Mouse (Mus musculus) granulocyte monocyte progenitor cell, adult 5-6 weeks (primary cell): ENCODE results near the gene Ccdc97. TPM values are rescaled to one million over a fixed set of nuclear protein-coding genes. Genes with fewer than 3 reads are reported as not detected.

Experiments
- ATAC-seq: replicated peaks from 2 replicates; pipeline ENCODE4 v1.8.0; 2016; ENCODE audit warnings: mild to moderate bottlenecking, moderate TSS enrichment, inconsistent platforms; ENCODE audit not compliant: poor library complexity, severe bottlenecking
- total RNA-seq, 2 experiments: library from RNA; stranded (forward) in 1 of 2; stranded (reverse) in 1 of 2; fragments of 200-712, 200-1000 nt in 1 of 2; fragments of >200 nt in 1 of 2; fragmentation: Nextera tagmentation in 1 of 2; gene quantifications; 2 replicates each; pipeline ENCODE4 v1.2.3; 2014 to 2017

Ccdc97 gene
- total RNA-seq (2014; fragmentation: Nextera tagmentation) (35.6 and 51.7 TPM in 2 replicates), total RNA-seq (2017) (8.9 and 14.8 TPM in 2 replicates)

DNA sequence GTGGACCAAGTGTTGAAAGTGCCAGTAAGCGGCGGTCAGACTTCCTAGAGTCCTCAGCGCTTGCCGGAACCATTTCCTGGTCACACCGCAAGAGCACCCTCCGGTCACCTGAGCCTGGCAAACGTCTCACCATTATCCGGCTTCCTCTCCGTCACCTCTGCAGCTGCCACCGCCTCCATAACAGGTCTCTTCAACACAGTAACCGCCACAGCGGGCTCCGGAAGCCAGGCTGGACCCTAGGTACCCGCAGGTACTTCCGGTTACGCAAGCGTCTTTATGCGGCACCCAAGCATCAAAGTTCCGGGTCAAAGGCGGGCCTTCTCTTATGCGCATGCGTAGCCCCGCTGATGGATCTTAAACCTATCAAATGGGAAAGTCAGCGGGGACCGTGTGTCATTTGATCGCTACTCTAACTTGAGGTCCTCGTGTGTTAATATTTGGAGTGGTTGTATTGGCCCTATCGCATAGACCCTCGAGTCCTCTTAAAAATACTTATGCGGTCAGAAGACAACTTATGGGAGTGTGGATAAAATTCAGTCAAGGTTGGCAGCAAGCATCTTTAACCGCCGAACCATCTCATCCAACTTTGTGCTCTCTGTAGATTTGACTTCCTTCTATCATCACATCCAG lies at the start of gene Ccdc97:
TSS of gene Ccdc97 (minus strand) at position 301 of the 630 bp plus-strand sequence.
- peak; percentile 82 for ATAC-seq

DNA sequence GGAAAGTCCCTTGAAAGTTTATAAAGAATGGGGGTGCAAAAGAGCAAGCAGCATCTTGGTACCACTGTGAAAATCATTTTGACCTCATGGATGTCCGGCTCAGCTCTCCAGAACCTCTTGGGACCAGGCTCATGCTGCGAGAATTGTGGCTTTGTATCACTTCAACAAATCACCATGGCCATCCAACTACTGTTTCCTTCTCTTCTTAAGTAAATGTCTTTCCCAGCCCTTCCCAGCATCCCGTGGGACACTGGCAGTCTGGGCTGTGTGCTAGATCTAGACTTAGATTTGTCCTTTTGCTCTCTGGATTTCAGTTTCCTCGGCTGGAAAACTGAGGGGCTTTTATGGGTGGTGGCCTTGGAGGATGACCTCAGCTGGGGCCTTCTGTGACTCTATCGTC lies 49.3 kb upstream of the Ccdc97 start:
- ATAC-seq: no peak

DNA sequence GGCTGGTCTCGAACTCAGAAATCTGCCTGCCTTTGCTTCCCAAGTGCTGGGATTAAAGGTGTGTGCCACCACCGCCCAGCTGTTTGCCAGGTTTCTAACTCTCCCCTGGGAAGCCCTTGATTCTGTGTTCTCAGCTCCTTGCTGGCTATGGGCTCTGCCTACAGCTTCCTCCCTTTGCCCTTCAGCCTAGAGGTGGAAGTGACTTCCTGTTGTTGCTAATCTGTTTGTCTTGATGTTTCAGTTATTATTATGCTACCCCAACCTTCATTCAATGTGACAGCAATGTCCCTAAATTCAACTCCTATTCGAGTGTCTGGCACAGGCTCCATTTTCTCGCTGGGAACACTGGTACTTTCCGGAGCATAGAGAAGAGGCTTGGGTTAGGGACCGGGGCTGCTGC lies 47.2 kb upstream of the Ccdc97 start:
- ATAC-seq: no peak

DNA sequence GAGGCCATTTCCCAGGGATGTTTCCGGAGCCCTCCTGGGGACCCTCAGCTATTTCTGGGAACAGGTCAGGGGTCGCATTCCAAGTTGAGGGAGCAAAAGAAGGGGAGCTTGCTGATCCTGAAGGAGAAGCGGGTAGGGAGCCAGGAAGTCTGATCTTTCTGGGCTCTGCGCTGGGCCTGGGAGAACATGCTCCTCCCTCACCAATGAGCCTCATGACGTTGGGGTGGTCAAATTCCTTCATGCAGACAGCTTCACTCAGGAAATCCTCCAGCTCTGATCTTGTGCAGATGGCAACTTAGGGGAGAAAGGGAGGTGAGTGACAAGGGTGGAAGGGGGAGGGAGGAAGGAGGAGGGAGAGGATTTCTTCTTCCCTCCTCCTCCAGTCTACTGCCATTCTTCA lies 45.3 kb upstream of the Ccdc97 start:
- ATAC-seq: no peak

DNA sequence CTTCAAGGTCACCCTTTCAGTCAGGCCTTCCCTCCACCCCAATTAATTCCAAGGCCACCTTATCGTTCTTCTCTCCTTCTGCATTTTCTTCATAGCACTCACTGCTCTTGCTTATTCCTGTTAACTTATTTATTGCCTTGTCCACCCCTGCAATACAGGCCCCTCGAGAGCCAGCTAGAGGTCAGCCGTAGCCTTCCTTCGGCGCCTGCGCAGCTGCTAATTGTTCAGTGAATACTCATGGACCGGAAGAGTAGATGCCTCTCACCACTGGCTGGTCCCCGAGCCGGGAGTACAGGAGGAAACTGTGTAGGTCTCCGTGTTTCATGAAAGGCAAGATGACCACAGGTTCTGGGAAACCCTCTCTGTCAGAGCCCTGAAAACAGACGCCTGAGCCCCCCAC lies 44.8 kb upstream of the Ccdc97 start:
- ATAC-seq: no peak

DNA sequence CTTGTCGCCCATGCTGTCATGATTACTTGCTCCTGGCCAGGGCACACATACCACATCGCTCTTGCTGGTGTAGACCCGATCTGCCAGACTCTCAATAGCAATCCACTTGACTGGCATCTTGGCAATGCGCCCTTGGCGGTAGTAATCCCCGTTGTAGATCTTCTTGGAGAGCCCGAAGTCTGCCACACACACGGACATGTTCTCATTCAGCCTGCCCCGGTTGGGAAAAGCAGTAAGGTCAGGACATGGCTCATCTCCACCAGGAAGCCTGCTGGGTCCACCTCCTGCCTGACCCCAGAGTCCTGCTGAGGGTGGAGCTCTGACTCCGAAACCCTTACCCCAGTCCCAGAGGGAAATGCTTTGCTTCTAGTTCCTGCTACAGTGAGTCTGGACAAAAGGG lies 42.5 kb upstream of the Ccdc97 start:
- ATAC-seq: no peak

DNA sequence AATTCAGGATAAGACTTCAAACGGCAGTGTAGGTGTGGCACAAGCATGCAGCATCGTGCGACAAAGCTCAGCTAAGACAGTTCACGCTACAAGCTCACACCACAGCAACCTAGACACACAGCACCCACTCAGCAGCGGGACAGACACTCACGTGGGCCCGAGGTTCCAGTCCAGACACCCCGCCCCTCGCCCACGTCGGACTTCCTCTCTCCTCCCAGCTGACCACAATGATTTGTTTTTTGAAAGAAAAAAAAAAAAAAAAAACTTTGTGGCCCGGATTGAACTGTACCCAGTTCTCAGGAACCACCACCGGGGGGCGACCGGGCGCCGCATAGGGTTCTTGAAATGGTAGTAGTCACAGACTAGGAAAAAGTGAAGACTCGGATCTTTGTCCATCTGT lies 37.1 kb upstream of the Ccdc97 start:
- ATAC-seq: peak; percentile 73

DNA sequence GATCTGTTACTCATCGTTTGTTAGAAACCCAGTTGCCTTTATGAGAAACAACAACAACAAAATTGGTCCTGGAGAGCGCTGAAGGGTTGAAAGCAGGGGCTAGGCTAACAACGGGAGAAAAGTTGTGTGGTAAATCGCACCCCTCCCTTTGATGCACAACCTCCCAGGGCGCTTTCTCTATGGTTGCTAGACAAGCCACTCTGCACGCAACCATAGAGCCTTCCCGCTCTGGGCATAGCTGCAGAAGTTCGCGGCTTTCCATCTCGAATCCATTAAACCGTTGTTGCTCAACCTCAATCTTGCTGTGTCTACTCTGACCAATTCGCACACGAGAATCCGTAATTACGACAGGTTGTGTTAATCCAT lies 36.6 kb upstream of the Ccdc97 start:
- ATAC-seq: peak; percentile 32

DNA sequence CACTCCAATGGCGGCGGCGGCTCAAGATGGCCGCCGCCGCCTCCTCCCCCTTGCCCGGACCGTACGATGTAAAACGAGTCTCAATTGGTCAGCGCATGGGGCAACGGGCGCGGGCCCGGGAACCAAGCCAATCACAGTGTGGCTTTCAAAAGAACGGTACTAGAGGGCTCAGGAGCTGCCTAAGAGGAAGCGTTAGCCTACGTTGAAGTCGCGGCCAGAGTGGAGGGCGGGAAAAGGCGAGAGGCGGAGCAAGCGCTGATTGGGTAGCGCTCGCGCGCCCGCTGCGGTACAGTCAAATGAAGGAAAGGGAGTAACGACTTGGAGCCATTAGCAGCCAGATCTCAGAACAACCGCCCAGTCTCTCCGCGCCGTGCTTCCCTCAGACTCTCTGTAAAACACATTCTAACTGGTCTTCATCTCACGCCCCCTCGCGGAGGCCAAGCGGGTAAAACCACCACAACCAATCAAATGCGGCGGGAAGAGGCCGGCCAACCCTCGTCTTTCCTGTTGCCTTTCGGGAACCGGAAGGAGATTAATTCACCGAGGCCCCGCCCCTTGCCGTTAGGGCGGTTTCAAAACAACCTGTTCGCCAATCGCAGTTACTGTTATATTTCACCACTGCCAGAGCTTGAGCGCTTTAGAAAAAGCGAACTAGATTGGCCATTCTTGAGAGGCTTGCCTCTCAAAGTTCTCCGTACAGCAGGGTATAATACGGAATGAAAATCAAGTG lies 36.0 kb upstream of the Ccdc97 start, which contains the start of gene Hnrnpul1:
TSS of gene Hnrnpul1 (minus strand) at position 20 of the 730 bp plus-strand sequence.
- ATAC-seq: peak; percentile 64

DNA sequence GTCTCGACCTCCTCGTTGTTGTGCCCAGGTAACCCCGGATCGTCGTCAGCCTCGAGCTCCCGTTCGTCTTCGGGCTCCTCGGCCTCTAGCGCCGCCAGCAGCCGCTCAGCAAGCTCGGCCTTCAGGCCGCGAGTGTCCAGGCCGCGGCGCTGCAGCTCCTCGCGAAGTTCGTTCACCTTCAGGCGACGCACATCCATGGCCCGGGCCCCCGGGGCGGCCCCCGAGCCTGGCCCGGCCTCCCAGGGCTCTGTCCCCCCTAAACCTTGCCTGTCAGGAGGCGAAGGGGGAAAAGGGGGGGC lies 35.5 kb upstream of the Ccdc97 start:
- ATAC-seq: no peak

DNA sequence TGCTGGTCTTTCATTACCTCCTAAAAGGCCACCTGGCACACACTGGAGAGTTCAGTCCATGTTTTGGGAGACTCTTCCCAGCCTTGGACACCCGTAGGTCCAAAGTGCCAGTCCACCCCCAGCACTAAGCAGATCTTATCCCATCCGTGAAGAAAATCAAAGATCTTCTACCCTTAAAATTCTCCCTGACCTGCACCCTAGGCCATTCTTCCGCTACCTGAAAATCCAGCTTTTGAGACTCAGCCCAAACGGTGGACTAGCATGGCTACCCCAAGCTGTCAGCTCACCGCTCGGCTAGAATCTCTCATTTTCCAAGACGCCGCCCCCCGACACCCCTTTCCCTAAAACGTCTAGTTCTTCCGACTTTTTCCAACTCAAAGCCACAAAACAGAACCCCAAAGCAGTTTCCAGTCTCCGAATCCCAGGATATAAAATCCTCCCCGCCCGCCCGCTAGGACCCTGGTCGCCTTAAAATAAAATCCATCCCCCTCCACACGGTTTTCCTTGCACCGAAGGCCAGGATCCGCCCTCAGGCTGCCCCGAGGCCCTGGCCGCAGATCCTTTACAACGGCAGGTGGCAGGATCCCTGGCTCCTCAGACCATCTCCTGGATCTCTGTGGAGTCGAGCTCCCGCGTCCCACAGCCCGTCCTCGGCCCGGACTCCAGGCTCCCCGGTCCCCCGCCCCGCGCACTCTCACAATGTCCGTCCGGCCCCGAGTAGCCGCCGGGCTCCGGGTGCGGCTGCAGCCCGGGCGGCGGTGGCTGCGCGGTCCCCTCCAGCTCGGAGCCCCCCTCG lies 35.0 kb upstream of the Ccdc97 start:
- ATAC-seq: no peak

DNA sequence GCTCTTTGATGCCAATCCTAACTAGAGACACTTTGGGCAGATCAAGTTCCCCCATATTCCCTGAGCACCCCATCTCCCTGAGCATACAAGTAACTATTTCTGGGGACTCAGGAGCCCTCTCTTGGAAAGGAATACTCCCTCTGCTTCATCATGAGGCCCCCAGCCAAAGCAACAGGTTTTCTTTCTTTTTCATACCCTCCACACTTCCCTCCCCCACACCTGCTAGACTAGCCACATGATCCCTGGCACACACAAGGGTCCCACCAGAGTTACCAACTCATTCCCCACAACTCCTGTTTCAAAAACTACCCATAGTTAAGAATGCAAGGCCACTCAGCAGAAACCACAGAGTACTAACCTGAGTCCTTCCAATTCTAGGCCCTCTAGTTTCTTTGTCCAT lies 34.2 kb upstream of the Ccdc97 start:
- ATAC-seq: no peak

DNA sequence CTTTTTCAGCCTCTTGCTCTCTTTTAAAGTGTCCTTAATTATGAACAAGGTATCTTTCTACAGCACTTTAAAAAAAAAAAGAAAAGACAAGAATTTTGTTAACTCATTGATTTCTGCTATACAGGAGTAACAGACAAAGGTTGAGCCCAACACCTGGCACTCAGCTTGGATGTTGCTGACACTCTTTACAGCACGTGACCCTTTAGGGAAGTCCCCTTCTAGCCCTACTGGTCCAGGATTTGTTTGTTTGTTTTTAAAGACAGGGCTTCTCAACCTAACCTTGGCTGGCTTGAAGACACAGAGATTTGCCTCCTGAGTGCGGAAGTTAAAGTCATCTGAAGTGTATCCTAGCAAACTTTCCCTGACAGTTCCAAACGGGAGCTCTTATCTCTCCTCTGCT lies 28.0 kb upstream of the Ccdc97 start:
- no peak for ATAC-seq

DNA sequence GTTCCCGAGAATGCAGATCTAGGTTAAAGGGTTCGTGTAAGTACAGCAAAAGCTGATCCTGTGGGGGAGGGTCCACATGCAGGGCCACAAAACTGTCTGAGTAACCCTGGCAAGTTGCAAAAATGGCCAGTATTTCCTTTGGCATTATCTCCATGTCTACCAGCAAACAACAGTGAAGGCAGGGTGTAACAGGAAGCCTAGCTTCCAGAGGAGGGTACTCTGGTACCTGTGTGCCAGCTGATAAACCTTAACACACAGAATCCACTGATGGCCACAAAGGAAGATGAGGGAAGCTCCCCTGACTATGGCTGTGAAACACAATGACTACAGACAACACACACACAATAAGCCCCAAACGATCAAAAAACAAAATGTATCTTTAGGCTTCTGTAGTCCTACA lies 19.4 kb upstream of the Ccdc97 start:
- ATAC-seq: no peak

DNA sequence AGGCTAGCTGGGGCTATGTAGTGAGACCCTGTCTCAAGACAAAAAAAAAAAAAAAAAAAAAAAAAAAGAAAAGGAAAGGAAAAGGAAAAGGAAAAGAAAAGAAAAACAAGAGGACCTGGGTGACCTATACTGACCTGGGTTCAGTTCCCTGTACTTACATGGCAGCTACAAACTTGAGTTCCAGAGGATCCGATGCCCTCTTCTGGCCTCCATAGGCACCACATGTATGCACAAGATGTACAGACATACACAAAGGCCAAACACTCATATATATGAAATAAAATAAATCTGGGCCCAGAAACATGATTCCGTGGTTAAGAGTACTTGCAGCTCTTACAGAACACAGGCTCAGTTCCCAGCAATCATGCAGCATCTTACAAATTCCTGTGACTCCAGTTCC lies 18.0 kb upstream of the Ccdc97 start:
- ATAC-seq: peak; percentile 54; the same call in 1 of the 2 replicates

DNA sequence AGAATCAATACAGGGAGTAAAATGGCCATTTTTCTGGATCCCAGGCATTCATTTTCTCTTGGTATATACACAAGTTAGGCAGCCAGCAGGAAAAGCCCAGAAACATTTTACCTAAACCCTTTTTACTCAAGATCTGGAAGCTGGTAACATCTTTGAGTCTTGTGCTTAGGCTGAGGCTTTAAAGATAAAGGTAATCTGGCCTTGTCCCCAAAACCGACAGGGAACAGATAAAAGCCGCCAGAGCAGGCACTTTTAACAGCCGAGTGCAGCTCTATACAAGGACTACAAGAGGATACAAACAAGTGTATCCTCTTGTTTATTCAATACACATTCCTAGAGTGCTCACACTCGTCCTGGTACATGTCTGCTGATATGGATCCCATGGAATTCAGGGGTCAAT lies 16.1 kb upstream of the Ccdc97 start:
- no peak for ATAC-seq

DNA sequence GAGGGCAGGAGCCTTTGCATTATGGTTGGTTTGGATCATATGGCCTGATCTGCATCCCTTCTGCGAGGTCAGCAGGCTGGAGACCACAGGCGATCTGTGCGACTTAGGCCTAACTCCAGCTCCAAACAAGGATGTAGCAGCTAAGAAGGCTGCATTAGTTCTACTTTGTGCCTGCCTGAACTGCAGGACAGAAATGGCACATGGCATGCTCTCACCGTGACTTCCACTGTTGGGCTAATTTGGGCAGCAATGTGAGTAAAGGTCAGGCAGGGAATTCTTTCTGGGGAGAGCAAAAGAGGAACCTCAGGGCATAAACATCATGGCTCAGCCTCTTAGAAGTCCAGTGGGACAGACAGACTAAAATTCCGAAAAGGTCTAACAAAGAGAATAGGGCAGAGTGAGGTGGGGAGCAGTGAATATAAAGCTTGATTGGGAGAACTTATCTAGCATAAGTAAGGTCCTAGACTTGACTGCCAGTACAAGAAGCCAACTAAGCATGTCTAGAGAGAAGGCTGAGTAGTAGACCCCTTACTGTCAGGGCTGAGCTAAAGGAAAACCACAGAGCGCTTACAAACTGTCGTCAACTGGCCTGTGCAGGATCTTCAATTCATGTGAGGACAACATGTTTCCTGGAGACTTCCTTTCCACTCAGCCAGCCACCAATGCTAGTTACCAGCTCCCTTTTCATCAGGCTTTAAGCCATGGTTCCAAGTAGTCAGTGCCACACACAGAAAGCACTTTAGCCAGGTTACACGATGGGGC lies 12.6 kb upstream of the Ccdc97 start:
- ATAC-seq: peak; percentile 54

DNA sequence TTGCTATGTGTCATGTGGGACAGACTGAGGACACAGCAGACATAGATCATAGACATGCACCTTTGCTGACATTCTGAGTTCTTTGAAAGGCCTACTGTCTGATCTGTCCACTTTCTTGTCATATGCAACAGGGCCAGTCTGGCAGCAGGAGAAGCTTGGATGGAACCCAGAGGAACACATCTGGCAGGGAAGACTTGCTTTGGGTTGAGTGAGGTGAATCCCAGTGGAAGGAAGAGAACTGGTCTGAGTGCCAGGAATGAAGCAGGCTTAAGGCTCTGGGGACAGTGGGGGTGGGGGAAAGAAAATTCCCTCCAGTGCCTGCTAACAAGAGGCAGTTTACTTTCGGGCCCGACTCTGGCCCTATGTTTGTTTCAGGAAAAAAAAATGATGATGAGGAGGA lies 11.0 kb upstream of the Ccdc97 start:
- no peak for ATAC-seq

DNA sequence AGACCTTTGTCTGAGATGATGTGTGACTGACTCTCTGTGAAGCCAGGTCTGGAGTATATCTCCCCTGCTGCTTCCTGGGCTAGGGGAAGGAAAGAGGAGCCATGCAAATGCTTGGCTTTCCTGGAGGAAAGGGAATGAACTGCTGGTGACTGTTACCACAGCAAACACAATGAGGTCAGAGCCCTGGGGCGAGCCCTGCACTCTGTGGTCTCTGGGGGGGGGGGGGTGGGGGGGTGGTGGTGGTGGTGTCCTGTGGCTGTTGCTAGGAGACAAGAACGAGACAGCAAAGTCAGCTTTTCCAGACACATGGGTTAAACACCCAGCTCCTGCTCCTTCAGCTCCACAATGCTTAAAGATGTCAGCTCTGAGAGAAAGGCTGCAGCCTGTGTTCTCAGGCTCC lies 10.5 kb upstream of the Ccdc97 start:
- peak; percentile 20; the same call in 1 of the 2 replicates for ATAC-seq

DNA sequence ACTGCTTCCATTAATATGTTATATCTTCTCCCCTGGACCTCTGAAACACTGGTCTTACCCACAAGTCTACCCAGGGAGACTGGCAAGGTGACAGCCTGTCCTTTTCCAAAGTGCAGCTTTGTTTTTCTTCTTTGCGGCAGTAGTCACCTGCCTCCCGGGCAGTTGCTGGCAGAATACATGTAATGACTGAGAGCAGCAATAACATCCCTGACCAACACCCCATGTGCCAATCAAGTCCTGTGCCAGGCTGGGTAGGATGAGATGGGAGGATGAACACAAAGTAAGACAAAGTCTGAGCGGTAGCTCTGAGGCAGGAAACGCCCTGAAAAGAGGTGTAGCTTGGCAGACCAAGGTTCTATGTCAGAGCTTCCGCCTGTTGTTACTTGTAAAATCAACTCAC lies 8.9 kb upstream of the Ccdc97 start:
- ATAC-seq: no peak

DNA sequence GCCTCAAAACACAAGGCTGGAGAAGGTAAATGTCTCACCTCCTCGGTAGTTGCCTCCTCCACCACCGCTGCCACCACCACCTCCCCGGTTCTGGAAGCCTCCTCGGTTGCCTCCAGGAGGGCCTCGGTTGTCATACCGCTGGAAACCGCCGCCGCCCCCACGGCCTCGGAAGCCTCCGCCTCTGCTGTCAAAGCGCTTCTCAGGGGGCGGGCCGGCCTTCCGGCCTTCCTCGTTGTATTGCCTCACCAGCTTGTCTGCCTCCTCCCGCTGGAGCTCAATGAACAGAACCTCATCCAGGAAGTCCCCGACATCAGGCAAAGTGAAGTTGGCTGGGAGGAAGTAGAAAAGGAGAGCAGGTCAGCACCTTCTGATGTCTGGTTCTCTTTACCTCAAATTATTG lies 7.0 kb upstream of the Ccdc97 start:
- ATAC-seq: peak; percentile 28; the same call in 1 of the 2 replicates
